Mouse (Mus musculus): ENCODE results near the gene Tpra1.

DNA sequence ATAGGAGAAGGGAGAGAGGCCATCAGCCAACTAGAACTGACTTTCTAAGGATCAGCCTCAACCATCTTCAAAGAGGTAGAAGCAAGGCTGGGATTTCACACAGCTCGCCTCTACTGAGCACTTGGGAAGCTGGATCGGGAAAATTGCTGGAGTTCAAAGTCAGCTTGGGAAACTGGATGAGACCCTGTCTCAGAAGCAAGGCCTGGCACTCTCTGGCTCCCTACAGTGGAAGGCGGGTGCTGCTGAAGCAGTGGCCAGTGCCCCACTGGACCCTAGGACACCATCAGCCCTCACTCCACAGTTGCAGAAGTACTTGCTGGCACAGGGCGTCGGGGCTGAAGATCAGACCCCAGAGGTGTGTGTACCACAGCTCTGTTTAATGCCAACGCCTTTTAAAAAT, 44.2 kb upstream of the Tpra1 start:
- TF ChIP-seq CTCF (IDR thresholded peaks at IDR 0.05; ENCODE audit: control insufficient read depth, insufficient read depth, insufficient read length) = no peak
- no peak for TF ChIP-seq MAX (IDR thresholded peaks at IDR 0.05)
- no peak for TF ChIP-seq FOSL1 (IDR thresholded peaks at IDR 0.05; ENCODE audit: insufficient read depth, low read length, poor library complexity, severe bottlenecking)
- no peak for TF ChIP-seq MYOG (IDR thresholded peaks at IDR 0.05; ENCODE audit: control insufficient read depth, extremely low read depth, insufficient read length)
- no peak for TF ChIP-seq USF1 (IDR thresholded peaks at IDR 0.05; ENCODE audit: low read depth)
